Mouse (Mus musculus) neural tube, embryonic 11.5 days (tissue): Measurements from ENCODE around the gene Mcm10. TPM values are rescaled to one million over a fixed set of nuclear protein-coding genes. Genes with fewer than 3 reads are reported as not detected.

Source experiments
- ATAC-seq: fragments of 200-750 bp; cut with Nextera tagmentation; 2 replicates; pipeline ENCODE4 v1.8.0; 2017; ENCODE audit warnings: moderate number of reproducible peaks, mild to moderate bottlenecking, moderate TSS enrichment, moderate library complexity; ENCODE audit not compliant: insufficient read depth, low FRiP score, low TSS enrichment
- DNase-seq: peaks from one replicate; pipeline ENCODE4 v3.0.0-alpha.2; 2015; ENCODE audit warnings: low spot score
- H3K27ac ChIP-seq: fragments of 300-500 bp; sonication (generic); 2 replicates; pipeline ENCODE4 v1.5.1; 2014; ENCODE audit warnings: low read depth, mild to moderate bottlenecking, low read length
- H3K27me3 ChIP-seq: fragments of 300-500 bp; sonication (generic); 2 replicates; pipeline ENCODE4 v1.6.1; 2014; ENCODE audit warnings: mild to moderate bottlenecking, low read length, mixed read lengths; ENCODE audit not compliant: control insufficient read depth, insufficient read depth
- H3K36me3 ChIP-seq: fragments of 300-500 bp; sonication (generic); 2 replicates; pipeline ENCODE4 v1.6.1; 2014; ENCODE audit warnings: mild to moderate bottlenecking, low read length, moderate library complexity, mixed read lengths; ENCODE audit not compliant: control insufficient read depth, insufficient read depth
- H3K4me1 ChIP-seq: fragments of 300-500 bp; sonication (generic); 2 replicates; pipeline ENCODE4 v1.6.1; 2014; ENCODE audit warnings: low read length, mixed read lengths; ENCODE audit not compliant: control insufficient read depth, insufficient read depth
- H3K4me2 ChIP-seq: fragments of 300-500 bp; sonication (generic); 2 replicates; pipeline ENCODE4 v1.6.1; 2014; ENCODE audit warnings: low read depth, mild to moderate bottlenecking, moderate library complexity
- H3K4me3 ChIP-seq: fragments of 300-500 bp; sonication (generic); 2 replicates; pipeline ENCODE4 v1.5.1; 2014; ENCODE audit warnings: low read depth, low read length
- H3K9ac ChIP-seq: fragments of 300-500 bp; sonication (generic); 2 replicates; pipeline ENCODE4 v1.6.1; 2014; ENCODE audit warnings: mild to moderate bottlenecking, low read length
- H3K9me3 ChIP-seq: fragments of 300-500 bp; sonication (generic); 2 replicates; pipeline ENCODE4 v1.6.1; 2016; ENCODE audit warnings: low read length; ENCODE audit not compliant: control insufficient read depth
- WGBS: fragments of 180-500 bp; shearing (Covaris S2); extraction: QIAGEN DNeasy Blood & Tissue Kit; methylation state at CpG from one replicate; pipeline ENCODE4 v1.1.7; 2014; 5-methylcytosine and 5-hydroxymethylcytosine counted together
- polyA plus RNA-seq: library from polyadenylated mRNA; unstranded; fragments of >200 nt; fragmentation: Nextera tagmentation; extraction: Ambion mirVana; gene quantifications from 2 replicates; pipeline ENCODE4 v1.2.1, GENCODE M21; 2014

Mcm10 gene
- polyA plus RNA-seq, 1 experiment from 2014 or later = 50.0 TPM

DNA sequence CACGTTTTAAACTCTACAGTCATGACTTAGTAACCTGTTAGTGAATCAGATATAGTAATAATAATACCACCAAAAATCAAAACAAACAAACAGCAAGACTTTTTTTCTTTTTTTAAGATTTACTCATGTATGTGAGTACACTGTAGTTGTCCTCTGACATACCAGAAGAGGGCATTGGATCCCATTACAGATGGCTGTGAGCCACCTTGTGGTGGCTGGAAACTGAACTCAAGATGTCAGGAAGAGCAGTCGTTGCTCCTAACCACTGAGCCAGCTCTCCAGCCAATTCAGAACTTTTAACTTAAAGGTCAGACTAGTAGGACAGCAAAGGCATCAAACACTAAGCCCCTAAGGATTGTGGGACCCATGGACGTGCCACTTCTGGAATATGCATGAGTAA lies 13.7 kb downstream of the Mcm10 start:
- DNase-seq = no peak
- Histone ChIP-seq H3K36me3 (peaks cover 11% of the 10 kb centered on the region), H3K4me2 (no peak overlapping the region), H3K9ac (no peak overlapping the region), H3K4me3 (no peak overlapping the region), H3K9me3 (no peaks in the 10 kb centered on the region), H3K4me1 (no peaks in the 10 kb centered on the region), H3K27me3 (no peaks in the 10 kb centered on the region), H3K27ac (no peak overlapping the region)
- ATAC-seq = no peak
- 80% methylated on average over 3 of the region's 3 CpGs for WGBS

DNA sequence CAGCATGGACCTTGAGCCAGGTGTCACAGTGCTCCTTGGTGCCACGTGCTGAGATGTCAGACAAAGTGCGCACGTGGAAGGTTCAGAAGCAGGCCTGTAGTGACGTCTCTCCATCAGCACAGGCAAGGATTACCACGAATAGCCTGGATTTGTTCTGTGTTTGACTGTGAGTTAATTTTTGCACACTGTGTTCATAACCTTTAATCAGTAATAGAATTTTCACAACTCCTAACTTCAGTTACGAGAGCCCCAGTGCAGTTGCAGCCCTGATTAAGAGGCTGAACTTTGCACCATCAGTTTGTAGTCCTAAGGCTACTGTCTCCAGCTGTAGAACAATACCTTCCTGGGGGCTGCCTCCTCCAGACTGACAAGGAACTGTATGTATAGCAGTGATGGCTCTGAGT lies 16.2 kb downstream of the Mcm10 start:
- no peak overlapping the region for H3K9ac ChIP-seq
- no peaks in the 10 kb centered on the region for H3K9me3 ChIP-seq
- no peaks in the 10 kb centered on the region for H3K27me3 ChIP-seq
- H3K27ac ChIP-seq = no peak overlapping the region
- DNase-seq = no peak
- ATAC-seq = no peak
- H3K4me2 ChIP-seq = no peak overlapping the region
- WGBS = 92% methylated on average over 6 of the region's 6 CpGs
- no peaks in the 10 kb centered on the region for H3K4me1 ChIP-seq
- peaks cover 12% of the 10 kb centered on the region for H3K36me3 ChIP-seq
- H3K4me3 ChIP-seq = no peak overlapping the region

DNA sequence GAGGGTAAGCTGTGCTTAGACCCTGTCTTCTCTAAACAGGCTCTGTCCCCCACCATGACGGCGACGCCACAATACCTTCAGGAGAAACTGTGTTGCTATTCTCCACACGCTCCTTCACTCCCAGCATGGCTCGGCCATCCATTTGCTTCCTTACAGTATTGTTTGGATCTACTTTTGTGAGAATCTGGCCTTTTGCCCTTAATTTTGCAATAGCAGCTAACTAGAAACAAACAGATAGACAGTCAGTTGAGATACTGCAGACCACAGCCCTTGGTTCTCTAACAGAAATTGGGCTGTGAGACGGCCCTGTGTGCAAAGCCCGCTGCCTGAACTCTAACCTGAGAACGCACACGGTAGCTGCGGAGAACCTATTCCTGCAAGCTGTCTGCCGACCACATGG lies 16.9 kb downstream of the Mcm10 start:
- no peak overlapping the region for H3K4me3 ChIP-seq
- H3K27ac ChIP-seq = no peak overlapping the region
- no peaks in the 10 kb centered on the region for H3K9me3 ChIP-seq
- peaks cover 14% of the 10 kb centered on the region for H3K36me3 ChIP-seq
- H3K9ac ChIP-seq = no peak overlapping the region
- DNase-seq (no peak), ATAC-seq (no peak)
- no peaks in the 10 kb centered on the region for H3K27me3 ChIP-seq
- no peak overlapping the region for H3K4me2 ChIP-seq
- 93% methylated on average over 11 of the region's 11 CpGs for WGBS
- H3K4me1 ChIP-seq = no peaks in the 10 kb centered on the region

DNA sequence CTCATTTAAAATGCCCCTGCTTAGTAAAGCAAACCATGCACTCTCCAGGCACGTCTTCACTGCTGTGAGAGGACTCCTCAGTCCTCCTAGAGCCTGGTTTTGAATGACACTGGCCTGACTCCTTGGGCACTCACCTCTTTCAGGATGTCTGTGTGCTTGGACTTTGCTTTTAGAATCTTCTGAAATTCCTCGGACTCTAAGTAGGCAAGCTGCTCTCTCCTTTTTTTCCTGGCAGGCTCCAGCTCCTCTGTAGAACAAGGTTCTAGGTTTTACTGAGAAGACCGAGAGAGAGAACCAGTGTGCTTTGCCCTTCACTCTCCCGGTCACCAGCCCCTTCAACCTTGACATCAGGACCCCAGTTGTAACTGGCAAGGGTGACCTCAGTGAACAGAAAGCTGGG lies 18.2 kb downstream of the Mcm10 start:
- no peaks in the 10 kb centered on the region for H3K27me3 ChIP-seq
- DNase-seq (no peak), ATAC-seq (no peak)
- 87% methylated on average over 4 of the region's 4 CpGs for WGBS
- H3K4me3 ChIP-seq = no peak overlapping the region
- H3K9ac ChIP-seq = no peak overlapping the region
- H3K9me3 ChIP-seq = no peaks in the 10 kb centered on the region
- no peaks in the 10 kb centered on the region for H3K4me1 ChIP-seq
- peaks cover 11% of the 10 kb centered on the region for H3K36me3 ChIP-seq
- H3K4me2 ChIP-seq = no peak overlapping the region
- H3K27ac ChIP-seq = no peak overlapping the region

DNA sequence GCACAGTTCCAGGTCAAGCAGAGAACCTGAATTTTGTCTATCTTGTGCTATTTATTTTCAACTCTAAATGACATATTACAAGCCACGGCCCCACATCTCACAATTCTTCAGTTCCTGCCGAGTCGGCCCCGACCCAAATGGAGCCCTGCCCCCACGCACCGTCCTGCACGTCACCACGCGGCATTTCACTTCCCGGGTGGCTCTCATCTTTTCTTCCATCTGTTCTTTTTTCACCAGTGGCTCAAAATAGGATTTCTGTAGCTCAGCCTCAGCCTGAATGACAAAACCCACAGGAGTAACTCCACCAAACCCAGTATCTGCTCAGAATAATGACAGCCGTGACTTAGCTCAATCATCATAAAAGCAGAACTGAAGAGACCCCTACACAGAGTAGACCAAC lies 19.0 kb downstream of the Mcm10 start:
- Histone ChIP-seq H3K27me3 (no peaks in the 10 kb centered on the region), H3K4me2 (no peak overlapping the region), H3K4me1 (no peaks in the 10 kb centered on the region), H3K9me3 (no peaks in the 10 kb centered on the region), H3K9ac (no peak overlapping the region), H3K36me3 (peaks cover 8% of the 10 kb centered on the region), H3K27ac (no peak overlapping the region), H3K4me3 (no peak overlapping the region)
- ATAC-seq = no peak
- WGBS = 93% methylated on average over 11 of the region's 11 CpGs
- no peak for DNase-seq

DNA sequence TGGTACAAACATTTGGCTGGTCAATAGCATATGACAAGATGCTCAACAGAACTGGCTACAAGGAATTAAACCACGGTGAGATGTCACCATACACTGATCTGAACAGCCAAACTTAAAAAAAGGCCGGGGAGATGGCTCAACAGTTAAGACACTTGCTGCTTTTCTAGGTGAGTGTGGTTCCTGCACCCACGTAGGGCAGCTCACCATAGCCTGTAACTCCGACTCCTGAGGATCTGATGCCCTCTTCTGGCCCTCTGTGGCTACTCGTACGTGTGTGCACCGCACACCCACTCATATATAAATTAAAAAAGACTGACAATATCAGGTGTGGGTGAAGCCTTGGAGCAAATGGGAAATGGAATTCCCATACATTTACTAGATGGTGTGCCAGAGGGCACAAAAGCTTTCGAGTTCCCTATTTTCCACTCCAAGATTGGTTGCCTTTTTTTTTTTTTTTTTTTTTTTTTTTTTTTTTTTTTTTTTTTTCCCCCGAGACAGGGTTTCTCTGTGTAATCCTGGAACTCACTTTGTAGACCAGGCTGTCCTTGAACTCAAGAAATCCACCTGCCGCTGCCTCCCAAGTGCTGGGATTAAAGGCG lies 23.7 kb downstream of the Mcm10 start:
- Histone ChIP-seq H3K27me3 (no peaks in the 10 kb centered on the region), H3K9me3 (no peaks in the 10 kb centered on the region), H3K4me2 (no peak overlapping the region), H3K9ac (no peak overlapping the region), H3K27ac (no peak overlapping the region), H3K36me3 (peaks cover 6% of the 10 kb centered on the region), H3K4me3 (no peak overlapping the region), H3K4me1 (no peaks in the 10 kb centered on the region)
- no peak for ATAC-seq
- WGBS = 82% methylated on average over 11 of the region's 11 CpGs
- no peak for DNase-seq

DNA sequence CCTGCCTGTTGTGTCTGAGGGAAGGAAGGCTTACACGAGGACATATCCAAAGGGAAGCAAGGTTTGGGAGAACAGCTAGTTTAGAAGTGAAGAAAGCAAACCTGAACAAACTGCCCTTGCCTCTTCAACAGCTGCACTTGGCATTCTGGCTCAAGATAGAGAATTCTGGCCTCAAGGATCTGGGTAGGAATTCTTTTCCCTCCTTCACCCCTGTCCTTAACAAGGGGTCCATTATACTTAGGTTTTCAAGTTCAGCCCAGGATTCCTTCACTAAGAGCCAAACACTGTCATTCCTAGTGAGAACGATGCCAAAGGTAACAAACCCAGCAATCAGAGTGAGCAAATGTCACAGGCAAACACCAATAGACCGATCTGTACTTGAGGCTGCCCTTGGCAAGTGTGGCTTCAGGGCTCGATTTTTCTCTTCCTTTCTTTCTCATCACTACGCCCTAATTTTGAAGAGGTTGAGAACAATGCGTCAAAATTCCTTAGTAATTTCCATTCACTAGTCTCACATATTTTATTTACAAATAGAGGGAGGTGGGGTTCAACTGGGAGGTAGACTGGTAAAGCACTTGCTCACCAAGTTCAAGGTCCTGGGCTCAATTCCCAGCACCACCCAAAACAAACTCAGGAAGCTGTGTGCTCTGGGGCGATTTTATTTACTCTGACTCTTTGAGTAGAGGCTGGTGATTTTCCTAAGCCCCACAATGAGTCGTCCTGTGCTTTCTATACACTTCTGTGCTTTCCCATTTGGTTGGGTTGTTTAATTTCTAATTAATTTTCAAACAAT lies 25.0 kb downstream of the Mcm10 start:
- H3K9me3 ChIP-seq = no peaks in the 10 kb centered on the region

DNA sequence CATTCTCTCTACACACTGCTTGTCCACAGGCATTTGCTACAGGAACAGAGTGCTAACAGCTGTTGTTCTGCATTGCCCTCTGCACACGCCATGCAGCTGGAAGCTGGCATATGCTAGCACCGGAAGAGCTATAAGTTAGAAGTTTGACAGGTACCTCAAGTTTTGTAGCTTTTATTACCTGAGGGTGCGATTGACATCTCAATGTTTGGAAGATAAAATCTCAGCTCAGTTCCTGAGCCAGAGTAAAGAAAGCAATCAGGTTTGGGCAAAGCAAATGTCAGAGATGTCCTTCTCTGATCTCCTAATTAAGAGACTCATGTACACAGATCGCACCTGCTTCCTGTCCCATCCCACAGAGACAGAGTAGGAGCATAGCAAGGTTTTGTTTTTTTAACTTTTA lies 25.8 kb downstream of the Mcm10 start:
- ATAC-seq = no peak
- Histone ChIP-seq H3K4me1 (no peaks in the 10 kb centered on the region), H3K9me3 (no peaks in the 10 kb centered on the region), H3K9ac (no peak overlapping the region), H3K27me3 (no peaks in the 10 kb centered on the region), H3K4me2 (no peak overlapping the region), H3K4me3 (no peak overlapping the region), H3K36me3 (peaks cover 2% of the 10 kb centered on the region), H3K27ac (no peak overlapping the region)
- WGBS = 81% methylated on average over 4 of the region's 4 CpGs
- DNase-seq = no peak

More for the DNA sequence above, 25.0 kb downstream of the Mcm10 start:
- Histone ChIP-seq H3K4me2 (no peak overlapping the region), H3K27me3 (no peaks in the 10 kb centered on the region), H3K36me3 (peaks cover 2% of the 10 kb centered on the region), H3K4me3 (no peak overlapping the region), H3K4me1 (no peaks in the 10 kb centered on the region), H3K27ac (no peak overlapping the region), H3K9ac (no peak overlapping the region)
- 83% methylated on average over 8 of the region's 8 CpGs for WGBS
- DNase-seq (no peak), ATAC-seq (no peak)

DNA sequence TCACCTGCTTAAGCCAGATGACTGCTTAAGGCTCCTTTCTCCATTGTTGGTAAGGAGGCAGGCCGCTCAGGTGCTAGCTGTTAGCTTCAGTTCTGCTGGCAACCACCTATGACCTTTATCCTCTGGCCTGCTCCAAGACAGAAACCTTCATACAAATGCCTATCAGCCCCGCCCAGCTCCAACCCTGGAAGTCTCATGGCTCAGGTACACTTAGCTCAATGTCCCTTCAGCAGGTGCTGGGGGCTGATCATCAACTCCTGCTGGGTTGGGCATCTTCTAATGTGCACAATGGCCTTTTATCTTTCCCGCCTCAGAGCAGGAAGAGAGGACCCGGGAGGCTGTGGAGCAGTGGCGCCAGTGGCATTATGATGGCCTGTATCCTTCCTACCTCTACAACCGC lies 27.6 kb downstream of the Mcm10 start:
- no peak overlapping the region for H3K4me2 ChIP-seq
- WGBS = 82% methylated on average over 6 of the region's 6 CpGs
- H3K36me3 ChIP-seq = no peaks in the 10 kb centered on the region
- DNase-seq = no peak
- H3K27me3 ChIP-seq = no peaks in the 10 kb centered on the region
- H3K4me1 ChIP-seq = no peaks in the 10 kb centered on the region
- no peak for ATAC-seq
- no peak overlapping the region for H3K9ac ChIP-seq
- no peaks in the 10 kb centered on the region for H3K9me3 ChIP-seq
- no peak overlapping the region for H3K27ac ChIP-seq
- H3K4me3 ChIP-seq = no peak overlapping the region
